Mouse (Mus musculus) heart, adult 2 months (tissue): ENCODE results near the gene Gm9376.

Experiments
- CTCF ChIP-seq: fragments of 200-600 bp; IDR thresholded peaks from 2 replicates; pipeline ENCODE4 v1.8.1; 2022; ENCODE audit warnings: antibody characterized with exemption, mild to moderate bottlenecking, moderate library complexity
- EP300 ChIP-seq: fragments of 200-500 bp; IDR thresholded peaks from 2 replicates; pipeline ENCODE4 v1.6.1; 2011; ENCODE audit warnings: low read depth, low read length, control low read depth; ENCODE audit not compliant: insufficient read depth
- POLR2A ChIP-seq: fragments of 200-500 bp; IDR thresholded peaks from 2 replicates; pipeline ENCODE4 v1.6.1; 2011; ENCODE audit warnings: mild to moderate bottlenecking, low read depth, low read length, control low read depth; ENCODE audit not compliant: insufficient read depth

DNA sequence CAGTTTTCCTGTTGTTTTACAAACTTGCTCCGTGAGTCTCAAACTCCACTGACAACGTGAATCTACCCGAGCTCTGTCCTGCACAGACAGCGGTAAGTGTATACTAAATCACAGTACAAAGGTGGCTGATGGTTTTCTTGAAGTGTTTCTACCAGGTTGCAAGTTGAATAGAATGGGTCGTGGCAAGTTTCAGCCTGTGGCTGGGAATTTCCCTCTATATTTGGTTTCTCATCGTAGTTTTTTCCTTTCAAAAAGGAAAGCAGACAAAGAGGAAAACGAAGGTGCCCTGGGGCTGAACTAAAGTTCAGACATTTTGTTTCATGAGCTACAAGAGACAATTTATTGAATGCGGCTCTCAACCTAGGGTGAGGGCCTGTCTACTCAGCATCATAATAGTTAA, 40.3 kb downstream of the Gm9376 start:
- no peak for TF ChIP-seq POLR2A
- no peak for TF ChIP-seq EP300
- no peak for TF ChIP-seq CTCF
